Mouse (Mus musculus) kidney, postnatal 4 days (tissue): ENCODE measurements around the gene Lclat1.

Experiments used
- DNase-seq, 2 experiments: peaks; one replicate each; pipeline ENCODE4 v3.0.0; 2021; ENCODE audit warnings: mixed read lengths in 2 of 2

Gene Lclat1

GRCm38 (mm10) chr17:73107158-73108157, at the start of gene Lclat1:
Lclat1 (plus strand) TSS chr17:73107985.
- peak; percentile 96 to 97 for DNase-seq

GRCm38 (mm10) chr17:73058319-73058718, 49.5 kb upstream of the Lclat1 start:
- no peak for DNase-seq

- peak; percentile 50 to 69 for DNase-seq
Observed at GRCm38 (mm10) chr17:73060224-73060896, 47.4 kb upstream of the Lclat1 start.

GRCm38 (mm10) chr17:73060897-73061252, 46.9 kb upstream of the Lclat1 start:
- DNase-seq, result no peak

GRCm38 (mm10) chr17:73062701-73063100, 45.1 kb upstream of the Lclat1 start:
- no peak for DNase-seq

- DNase-seq, result no peak
Observed at GRCm38 (mm10) chr17:73063299-73063698, 44.5 kb upstream of the Lclat1 start.

- DNase-seq, result no peak
Observed at GRCm38 (mm10) chr17:73063781-73064180, 44.0 kb upstream of the Lclat1 start.

- peak in 1 of 2 experiments; percentile 29 for DNase-seq
Observed at GRCm38 (mm10) chr17:73066387-73067169, 41.2 kb upstream of the Lclat1 start.

GRCm38 (mm10) chr17:73067423-73067822, 40.4 kb upstream of the Lclat1 start:
- peak; percentile 54 to 67 for DNase-seq

- no peak for DNase-seq
Observed at GRCm38 (mm10) chr17:73068321-73068992, 39.3 kb upstream of the Lclat1 start.

- DNase-seq, result no peak
Observed at GRCm38 (mm10) chr17:73070466-73070865, 37.3 kb upstream of the Lclat1 start.

GRCm38 (mm10) chr17:73071725-73072263, 36.0 kb upstream of the Lclat1 start:
- peak; percentile 51 to 56 for DNase-seq

- peak; percentile 83 to 86 for DNase-seq
Observed at GRCm38 (mm10) chr17:73072286-73072685, 35.5 kb upstream of the Lclat1 start.

- DNase-seq, result no peak
Observed at GRCm38 (mm10) chr17:73074631-73075030, 33.2 kb upstream of the Lclat1 start.

- peak; percentile 14 to 31 for DNase-seq
Observed at GRCm38 (mm10) chr17:73075238-73075890, 32.4 kb upstream of the Lclat1 start.

GRCm38 (mm10) chr17:73077638-73078037, 30.1 kb upstream of the Lclat1 start:
- DNase-seq, result no peak

GRCm38 (mm10) chr17:73081360-73082133, 26.2 kb upstream of the Lclat1 start:
- no peak for DNase-seq

GRCm38 (mm10) chr17:73082506-73083196, 25.1 kb upstream of the Lclat1 start:
- DNase-seq, result no peak

GRCm38 (mm10) chr17:73087045-73087910, 20.5 kb upstream of the Lclat1 start:
- DNase-seq, result no peak
